Mouse (Mus musculus): ENCODE measurements around the gene Ptprn. TPM values are rescaled to one million over a fixed set of nuclear protein-coding genes. Genes with fewer than 3 reads are reported as not detected.

The Ptprn gene
- polyA plus RNA-seq, 1 experiment from 2014 or later, result 2.1 TPM

Small RNAs within 50 kb of the gene (microRNA-seq; reads per million reads assigned to microRNA genes)
- not detected for gene Gm27943

Other genes starting within 250 kb of the Ptprn start
- 11.1 and 13.8 TPM in 2 replicates for gene Nhej1, start 139.3 kb downstream of the Ptprn start, polyA plus RNA-seq (2016; fragmentation: Nextera tagmentation; extraction: Ambion mirVana)
- gene Slc23a3, start 130.6 kb downstream of the Ptprn start, polyA plus RNA-seq (2016; fragmentation: Nextera tagmentation; extraction: Ambion mirVana), result 0.06 and 0.08 TPM in 2 replicates
- 45.3 and 46.2 TPM in 2 replicates for gene Cnppd1, start 121.8 kb downstream of the Ptprn start, polyA plus RNA-seq (2016; fragmentation: Nextera tagmentation; extraction: Ambion mirVana)
- gene Retreg2, start 121.7 kb downstream of the Ptprn start, polyA plus RNA-seq (2016; fragmentation: Nextera tagmentation; extraction: Ambion mirVana), result 32.1 and 35.8 TPM in 2 replicates
- 32.6 and 33.6 TPM in 2 replicates for gene Zfand2b, start 95.9 kb downstream of the Ptprn start, polyA plus RNA-seq (2016; fragmentation: Nextera tagmentation; extraction: Ambion mirVana)
- 32.3 and 34.8 TPM in 2 replicates for gene Abcb6, start 84.1 kb downstream of the Ptprn start, polyA plus RNA-seq (2016; fragmentation: Nextera tagmentation; extraction: Ambion mirVana)
- 22.9 and 27.2 TPM in 2 replicates for gene Ankzf1, start 72.4 kb downstream of the Ptprn start, polyA plus RNA-seq (2016; fragmentation: Nextera tagmentation; extraction: Ambion mirVana)
- 20.7 and 21.8 TPM in 2 replicates for gene Atg9a, start 72.3 kb downstream of the Ptprn start, polyA plus RNA-seq (2016; fragmentation: Nextera tagmentation; extraction: Ambion mirVana)
- 13.3 and 14.5 TPM in 2 replicates for gene Glb1l, start 53.7 kb downstream of the Ptprn start, polyA plus RNA-seq (2016; fragmentation: Nextera tagmentation; extraction: Ambion mirVana)
- gene Stk16, start 53.7 kb downstream of the Ptprn start, polyA plus RNA-seq (2016; fragmentation: Nextera tagmentation; extraction: Ambion mirVana), result 139 and 145 TPM in 2 replicates
- 14.6 and 16.3 TPM in 2 replicates for gene Tuba4a, start 44.6 kb downstream of the Ptprn start, polyA plus RNA-seq (2016; fragmentation: Nextera tagmentation; extraction: Ambion mirVana)
- gene A630095N17Rik, start 32.4 kb downstream of the Ptprn start, polyA plus RNA-seq (2016; fragmentation: Nextera tagmentation; extraction: Ambion mirVana), result not detected in 2 replicates
- 27.0 and 27.5 TPM in 2 replicates for gene Dnajb2, start 28.1 kb downstream of the Ptprn start, polyA plus RNA-seq (2016; fragmentation: Nextera tagmentation; extraction: Ambion mirVana)
- 1.9 and 2.5 TPM in 2 replicates for gene Resp18, start 13.9 kb upstream of the Ptprn start, polyA plus RNA-seq (2016; fragmentation: Nextera tagmentation; extraction: Ambion mirVana)
- gene Dnpep, start 53.5 kb upstream of the Ptprn start, polyA plus RNA-seq (2016; fragmentation: Nextera tagmentation; extraction: Ambion mirVana), result 144 and 150 TPM in 2 replicates
- 10.4 and 15.6 TPM in 2 replicates for gene Des, start 95.8 kb upstream of the Ptprn start, polyA plus RNA-seq (2016; fragmentation: Nextera tagmentation; extraction: Ambion mirVana)
- gene Speg, start 110.8 kb upstream of the Ptprn start, polyA plus RNA-seq (2016; fragmentation: Nextera tagmentation; extraction: Ambion mirVana), result 30.2 and 30.6 TPM in 2 replicates
- gene Gmppa, start 171.4 kb upstream of the Ptprn start, polyA plus RNA-seq (2016; fragmentation: Nextera tagmentation; extraction: Ambion mirVana), result 57.1 and 61.3 TPM in 2 replicates
- 2.1 and 2.4 TPM in 2 replicates for gene Asic4, start 185.9 kb upstream of the Ptprn start, polyA plus RNA-seq (2016; fragmentation: Nextera tagmentation; extraction: Ambion mirVana)
- gene Chpf, start 214.8 kb upstream of the Ptprn start, polyA plus RNA-seq (2016; fragmentation: Nextera tagmentation; extraction: Ambion mirVana), result 25.3 and 27.0 TPM in 2 replicates
- 3.3 and 3.5 TPM in 2 replicates for gene Tmem198, start 215.0 kb upstream of the Ptprn start, polyA plus RNA-seq (2016; fragmentation: Nextera tagmentation; extraction: Ambion mirVana)
- gene Obsl1, start 241.9 kb upstream of the Ptprn start, polyA plus RNA-seq (2016; fragmentation: Nextera tagmentation; extraction: Ambion mirVana), result 57.9 and 63.0 TPM in 2 replicates
- gene Inha, start 242.6 kb upstream of the Ptprn start, polyA plus RNA-seq (2016; fragmentation: Nextera tagmentation; extraction: Ambion mirVana), result 2.3 and 3.1 TPM in 2 replicates